8 mouse cellular contexts compared by ENCODE assay signal in genomic region chr10:18845287-18845662, GRCm38 (mm10). TPM values are rescaled to one million over a fixed set of nuclear protein-coding genes. Genes with fewer than 3 reads are reported as not detected.
A peak's percentile ranks its signal among the peaks of the same experiment; 100 is the strongest.
DNase-seq lines count a peak whose midpoint lies in the region; ATAC-seq and TF ChIP-seq lines count a peak whose summit lies in the region.

No protein-coding gene starts in this region.

- no peak overlapping the region for H3K27ac ChIP-seq in cerebellum, adult 2 months (ENCODE audit: insufficient read depth, low read length)
- H3K27ac ChIP-seq in spleen, adult 2 months (ENCODE audit: insufficient read depth, low read length) = no peak overlapping the region
- 0 out of 2 replicates have a peak overlapping the region, but pooled peaks have one; percentile 28 for H3K27ac ChIP-seq in limb, embryonic 13.5 days
- H3K27ac ChIP-seq in stomach, embryonic 16.5 days (ENCODE audit: low read length) = peak overlapping the region; percentile 95

- no peaks in the 10 kb centered on the region; the same call in 1 of the 2 replicates for H3K27me3 ChIP-seq in cerebellum, adult 2 months (ENCODE audit: control insufficient read depth, insufficient read depth, low read length)
- H3K27me3 ChIP-seq in spleen, adult 2 months (ENCODE audit: control insufficient read depth, insufficient read depth, low read length) = peaks cover 7% of the 10 kb centered on the region
- H3K27me3 ChIP-seq in limb, embryonic 13.5 days = peaks cover 57% of the 10 kb centered on the region
- no peaks in the 10 kb centered on the region; the same call in 1 of the 2 replicates for H3K27me3 ChIP-seq in stomach, embryonic 16.5 days (ENCODE audit: control insufficient read depth, insufficient read depth, low read length)

- no peaks in the 10 kb centered on the region for H3K36me3 ChIP-seq in spleen, adult 2 months (ENCODE audit: control insufficient read depth, insufficient read depth, low read length)
- H3K36me3 ChIP-seq in limb, embryonic 13.5 days = no peaks in the 10 kb centered on the region
- H3K36me3 ChIP-seq in stomach, embryonic 16.5 days (ENCODE audit: control insufficient read depth, insufficient read depth, low read length) = no peaks in the 10 kb centered on the region

- 13% methylated on average over 18 of the region's 18 CpGs for WGBS in cerebellum, adult 2 months
- 15% methylated on average over 18 of the region's 18 CpGs for WGBS in spleen, adult 2 months
- 6% methylated on average over 18 of the region's 18 CpGs for WGBS in limb, embryonic 13.5 days
- 5% methylated on average over 18 of the region's 18 CpGs for WGBS in stomach, embryonic 16.5 days

- peak overlapping the region; percentile 74 for H3K4me3 ChIP-seq in cerebellum, adult 2 months (replicated peaks; ENCODE audit: insufficient read depth, low read depth, low read length)
- H3K4me3 ChIP-seq in spleen, adult 2 months (ENCODE audit: extremely low read depth, insufficient read depth, insufficient read length) = peak overlapping the region; percentile 55; the same call in 1 of the 2 replicates
- H3K4me3 ChIP-seq in limb, embryonic 13.5 days = peak overlapping the region; percentile 58
- H3K4me3 ChIP-seq in stomach, embryonic 16.5 days (replicated peaks; ENCODE audit: low read length) = peak overlapping the region; percentile 66

- peak overlapping the region; percentile 94 for H3K4me2 ChIP-seq in limb, embryonic 13.5 days (replicated peaks)
- H3K4me2 ChIP-seq in stomach, embryonic 16.5 days (ENCODE audit: low read depth, low read length) = peak overlapping the region; percentile 81

- 0 out of 2 replicates have a peak, but pooled peaks cover 5% of the 10 kb centered on the region for H3K4me1 ChIP-seq in cerebellum, adult 2 months (ENCODE audit: control insufficient read depth, insufficient read depth, low read length)
- H3K4me1 ChIP-seq in spleen, adult 2 months (ENCODE audit: control insufficient read depth, insufficient read depth, insufficient read length) = peaks cover 7% of the 10 kb centered on the region; the same call in 1 of the 2 replicates
- no peaks in the 10 kb centered on the region for H3K4me1 ChIP-seq in limb, embryonic 13.5 days
- H3K4me1 ChIP-seq in stomach, embryonic 16.5 days (ENCODE audit: control insufficient read depth, insufficient read depth, low read length) = peaks cover 9% of the 10 kb centered on the region; the same call in 1 of the 2 replicates

- TF ChIP-seq CTCF in cerebellum, adult 2 months (IDR thresholded peaks at IDR 0.05; ENCODE audit: borderline replicate concordance, insufficient read depth, low read depth, low read length) = no peak
- no peak for TF ChIP-seq CTCF in spleen, adult 2 months (IDR thresholded peaks at IDR 0.05; ENCODE audit: extremely low read depth, insufficient read depth, insufficient read length, insufficient replicate concordance)

- H3K9me3 ChIP-seq in limb, embryonic 13.5 days = no peaks in the 10 kb centered on the region
- no peaks in the 10 kb centered on the region for H3K9me3 ChIP-seq in stomach, embryonic 16.5 days (replicated peaks; ENCODE audit: control insufficient read depth, low read length)

- H3K9ac ChIP-seq in limb, embryonic 13.5 days = peak overlapping the region; percentile 65
- peak overlapping the region; percentile 87 for H3K9ac ChIP-seq in stomach, embryonic 16.5 days (ENCODE audit: low read length)

- TF ChIP-seq POLR2A in cerebellum, adult 2 months (IDR thresholded peaks at IDR 0.05; ENCODE audit: borderline replicate concordance, insufficient read depth, low read length) = no peak
- TF ChIP-seq POLR2A in spleen, adult 2 months (IDR thresholded peaks at IDR 0.05; ENCODE audit: low read depth, low read length) = no peak

- DNase-seq in cerebellum, adult 2 months = no peak
- no peak for DNase-seq in cerebellum, adult 18-20 months
- no peak for DNase-seq in spleen, adult 2 months (ENCODE audit: low read depth in 1 of 2, low spot score in 2 of 2)
- no peak for DNase-seq in spleen, postnatal 36 days (ENCODE audit: low spot score in 2 of 2)
- no peak for DNase-seq in ovary, adult 18-20 months (ENCODE audit: low spot score)
- no peak for DNase-seq in frontal cortex, postnatal 10 days (ENCODE audit: low spot score in 2 of 2)

- no peak for ATAC-seq in limb, embryonic 13.5 days (ENCODE audit: low FRiP score, low read depth)
- peak; percentile 1; the same call in 1 of the 2 replicates for ATAC-seq in stomach, embryonic 16.5 days (ENCODE audit: insufficient read depth, low FRiP score)

RNA-seq across cellular contexts. Expression of gene Perp, which starts 0.5 kb away (rescaled TPM):
- polyA plus RNA-seq in cerebellum, adult 2 months (2012; rRNA removed) = 5.1 and 7.9 TPM in 2 replicates
- polyA plus RNA-seq in spleen, adult 2 months (2012; rRNA removed) = 1.1 and 1.9 TPM in 2 replicates
- 119 and 130 TPM in 2 replicates for polyA plus RNA-seq in limb, embryonic 13.5 days (2015; fragmentation: Nextera tagmentation; extraction: Ambion mirVana)
- 465 and 640 TPM in 2 replicates for polyA plus RNA-seq in stomach, embryonic 16.5 days (2015; fragmentation: Nextera tagmentation; extraction: Ambion mirVana)

RNA-seq across cellular contexts. Expression of gene Gm4922, which starts 58.7 kb away (rescaled TPM):
- polyA plus RNA-seq in cerebellum, adult 2 months (2012; rRNA removed) = not detected in 2 replicates
- polyA plus RNA-seq in spleen, adult 2 months (2012; rRNA removed) = not detected in 2 replicates
- not detected in 2 replicates for polyA plus RNA-seq in limb, embryonic 13.5 days (2015; fragmentation: Nextera tagmentation; extraction: Ambion mirVana)
- 0.13 TPM in 1 of 2 replicates, not detected in the other for polyA plus RNA-seq in stomach, embryonic 16.5 days (2015; fragmentation: Nextera tagmentation; extraction: Ambion mirVana)

Comparison
In these comparisons a context has a peak if more than half of its experiments do, and no peak if none do; other contexts are left out.
1. H3K27ac ChIP-seq: peak in limb, embryonic 13.5 days (single experiment) and stomach, embryonic 16.5 days (single experiment); none in cerebellum, adult 2 months (single experiment) and spleen, adult 2 months (single experiment).
2. RNA of gene Perp, which starts 0.5 kb away (polyA plus RNA-seq): 465 to 640 TPM in stomach, embryonic 16.5 days and 119 to 130 TPM in limb, embryonic 13.5 days; 5.1 to 7.9 TPM in cerebellum, adult 2 months and 1.1 to 1.9 TPM in spleen, adult 2 months; every median in the first group is over 10 times any median in the second.
3. Peak in every context shown above with its lines, with median percentiles within 50 percentile points of each other: H3K4me3 ChIP-seq.